Mouse (Mus musculus): ENCODE data around the gene Hoxd11. TPM values are rescaled to one million over a fixed set of nuclear protein-coding genes. Genes with fewer than 3 reads are reported as not detected.
A peak's percentile ranks its signal among the peaks of the same experiment; 100 is the strongest.

Hoxd11 gene
- not detected for total RNA-seq (2021)
- polyA plus RNA-seq (2012; rRNA removed) = not detected in 2 replicates
- long read RNA-seq = 0 reads

DNA sequence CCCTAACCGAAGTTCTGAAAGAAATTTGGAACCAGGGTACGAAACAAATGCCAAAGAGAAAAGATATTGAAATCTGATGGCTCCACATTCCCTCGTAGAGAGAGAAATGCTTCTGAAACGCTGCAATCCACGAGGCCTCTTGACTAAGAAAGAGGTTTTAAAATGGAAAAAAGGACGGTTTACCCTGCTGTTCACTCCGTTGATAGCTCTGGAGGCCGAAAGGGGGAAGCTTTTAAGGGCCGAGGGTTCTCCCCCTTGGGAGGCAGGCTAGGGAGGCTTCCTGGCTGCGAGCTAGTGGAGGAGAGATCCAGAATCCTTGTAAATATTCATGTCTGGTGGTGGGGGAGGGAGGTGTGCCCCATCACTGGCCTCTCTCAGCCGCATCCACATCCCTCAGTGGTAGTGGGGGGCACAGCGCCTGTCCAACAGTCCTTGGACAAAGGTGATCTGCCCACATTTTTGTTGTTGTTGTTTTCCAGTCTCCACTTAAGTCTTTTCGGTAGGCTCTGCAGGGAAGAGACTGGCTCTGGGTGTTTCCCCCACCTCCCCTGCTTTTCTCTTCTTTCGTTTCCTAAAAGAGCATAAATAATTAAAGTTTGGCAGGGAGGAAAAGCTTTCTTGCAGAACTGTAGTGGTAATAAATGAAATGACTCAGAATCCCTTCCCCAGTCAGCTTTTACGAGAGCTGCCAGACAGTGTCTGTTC, at the start of gene Hoxd11:
TSS of gene Hoxd11 (plus strand) at position 667 of the 705 bp plus-strand sequence.
- DNase-seq = no peak

DNA sequence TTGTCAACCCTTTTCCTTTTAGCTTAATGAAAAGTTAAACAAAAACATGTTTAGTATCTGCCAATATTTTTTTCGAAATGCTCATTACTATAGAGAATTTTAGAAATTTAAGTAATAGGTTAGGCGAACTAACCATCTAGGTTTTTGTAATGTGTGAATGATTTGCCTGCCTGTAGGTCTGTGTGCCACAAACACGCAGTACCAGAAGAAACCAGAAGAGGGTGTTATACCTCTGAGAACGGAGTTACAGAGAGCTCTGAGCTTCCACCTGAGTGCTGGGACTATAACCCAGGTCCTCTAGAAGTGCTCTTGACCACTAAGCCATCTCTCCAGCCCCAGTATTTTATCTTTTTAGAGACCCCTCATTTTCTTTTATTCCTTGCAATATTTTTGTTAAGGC, 43.9 kb upstream of the Hoxd11 start:
- DNase-seq = no peak

DNA sequence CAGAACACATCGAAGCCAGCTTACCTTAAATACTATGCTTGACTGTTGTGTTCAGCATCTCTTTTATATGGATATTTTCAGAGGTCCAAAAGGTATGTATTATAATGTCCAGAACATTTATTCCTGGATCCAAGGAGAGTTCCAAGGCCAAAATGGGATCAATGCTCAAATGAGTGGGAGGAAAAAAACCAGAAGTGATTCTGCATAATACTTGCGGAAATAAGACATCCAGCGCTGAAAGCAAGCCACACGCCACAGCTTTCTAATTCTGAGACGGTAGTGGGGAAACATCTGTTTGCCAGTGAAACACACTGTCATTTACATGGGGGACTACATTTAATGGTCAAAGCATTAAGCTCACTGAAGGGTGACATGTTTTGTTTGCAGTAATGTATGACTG, 36.9 kb upstream of the Hoxd11 start:
- no peak for DNase-seq

DNA sequence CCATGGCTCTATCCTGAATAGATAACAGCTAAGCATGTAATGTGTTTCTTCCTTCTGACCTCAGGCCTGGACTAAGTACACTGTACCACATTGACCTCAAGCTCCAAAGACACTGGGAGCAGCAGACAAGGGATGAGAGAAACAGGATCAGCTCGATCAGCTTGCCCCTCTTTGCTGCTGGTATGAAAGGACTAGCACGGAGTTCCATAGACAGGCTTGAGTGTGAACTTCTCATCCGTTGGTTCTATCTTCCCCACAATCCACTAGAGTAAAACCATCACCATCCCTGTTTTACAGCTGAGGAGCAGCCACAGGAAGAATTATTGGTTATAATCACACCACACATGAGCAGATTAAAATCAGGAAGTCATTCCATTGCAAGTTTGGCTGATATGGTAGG, 33.7 kb upstream of the Hoxd11 start:
- DNase-seq = no peak

DNA sequence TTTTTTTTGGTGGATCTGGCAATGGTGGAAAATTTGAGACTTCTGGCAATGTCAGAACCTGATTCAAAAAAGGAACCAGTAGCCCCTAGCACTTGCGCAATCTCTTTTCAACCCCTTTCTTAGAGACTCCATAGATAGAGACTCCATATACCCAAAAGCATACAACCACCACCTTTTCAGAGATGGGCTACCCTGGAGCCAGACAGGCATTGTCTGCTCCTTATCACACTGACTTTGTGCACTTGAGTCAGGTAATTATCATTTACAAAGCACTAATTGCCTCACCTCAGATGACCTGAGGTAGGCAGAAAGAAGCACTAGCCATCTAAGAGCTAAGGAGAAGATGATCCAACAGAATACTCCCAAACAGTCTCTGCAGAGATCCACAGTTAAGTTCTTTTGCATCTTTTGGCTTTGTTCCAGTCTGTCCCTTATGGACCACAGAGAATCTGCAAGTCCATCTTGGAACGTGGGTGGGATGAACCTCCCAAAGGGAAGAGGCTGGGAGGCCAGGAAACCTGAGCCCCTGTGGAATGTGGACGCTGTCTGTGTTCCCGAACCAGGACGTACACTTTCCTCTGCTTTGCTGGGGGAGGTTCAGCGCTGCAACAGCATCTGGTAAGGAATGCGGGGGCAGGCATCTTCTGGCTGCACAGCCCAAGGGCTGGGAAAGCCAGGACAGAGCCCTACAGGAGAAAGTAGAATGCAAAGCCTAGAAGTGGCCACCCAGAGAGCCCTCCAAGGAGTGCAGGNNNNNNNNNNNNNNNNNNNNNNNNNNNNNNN, 32.1 kb upstream of the Hoxd11 start:
- DNase-seq = no peak

DNA sequence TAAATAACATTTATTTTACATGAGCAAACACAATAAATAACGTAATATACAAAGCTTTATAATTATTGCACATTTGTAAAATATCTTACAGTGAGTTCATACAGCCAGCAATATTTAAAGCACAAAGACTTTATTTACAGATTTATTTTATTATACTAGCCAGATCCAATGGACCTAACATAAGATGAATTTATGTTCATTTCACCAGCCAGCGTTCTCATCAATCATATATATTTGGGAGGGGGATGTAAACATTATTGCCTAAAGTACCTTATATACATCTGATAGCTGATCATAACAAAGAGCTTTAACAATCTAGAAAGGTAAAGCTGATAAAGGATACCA, 26.4 kb upstream of the Hoxd11 start:
- DNase-seq = no peak

DNA sequence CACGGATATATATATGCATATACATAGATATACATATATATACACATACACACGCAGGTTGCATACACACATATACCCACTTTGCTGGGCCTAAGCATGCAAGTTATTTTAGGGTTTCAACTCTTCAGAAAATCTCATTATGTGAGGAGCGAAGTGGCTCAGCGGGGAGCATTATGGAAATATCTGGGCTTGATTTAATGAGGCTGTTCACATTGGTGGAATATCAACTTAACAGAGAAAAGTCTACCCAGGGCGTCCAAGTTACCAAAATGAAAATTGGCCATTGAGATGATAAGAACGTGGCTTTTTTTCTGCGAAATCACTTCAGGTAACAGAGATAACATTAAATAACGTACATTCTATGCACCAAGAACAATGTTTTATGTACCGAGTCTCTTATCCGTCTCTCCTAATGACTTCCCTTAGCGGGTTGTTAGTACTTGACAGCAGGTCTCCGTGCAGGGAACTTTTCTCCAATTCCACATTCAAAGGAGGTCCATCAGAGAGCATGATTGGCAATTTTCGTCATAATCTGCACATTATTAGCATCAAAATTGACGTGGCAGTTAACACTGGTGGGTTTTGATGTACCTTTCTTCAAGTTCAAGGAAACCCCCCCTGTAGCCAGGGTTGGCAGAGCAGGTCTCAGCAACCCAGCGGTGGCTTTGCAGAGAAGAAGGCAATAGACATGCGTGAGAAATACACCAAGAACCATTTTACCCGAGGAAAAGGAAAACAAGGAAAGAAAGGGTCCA, 25.4 kb upstream of the Hoxd11 start:
- DNase-seq = no peak

DNA sequence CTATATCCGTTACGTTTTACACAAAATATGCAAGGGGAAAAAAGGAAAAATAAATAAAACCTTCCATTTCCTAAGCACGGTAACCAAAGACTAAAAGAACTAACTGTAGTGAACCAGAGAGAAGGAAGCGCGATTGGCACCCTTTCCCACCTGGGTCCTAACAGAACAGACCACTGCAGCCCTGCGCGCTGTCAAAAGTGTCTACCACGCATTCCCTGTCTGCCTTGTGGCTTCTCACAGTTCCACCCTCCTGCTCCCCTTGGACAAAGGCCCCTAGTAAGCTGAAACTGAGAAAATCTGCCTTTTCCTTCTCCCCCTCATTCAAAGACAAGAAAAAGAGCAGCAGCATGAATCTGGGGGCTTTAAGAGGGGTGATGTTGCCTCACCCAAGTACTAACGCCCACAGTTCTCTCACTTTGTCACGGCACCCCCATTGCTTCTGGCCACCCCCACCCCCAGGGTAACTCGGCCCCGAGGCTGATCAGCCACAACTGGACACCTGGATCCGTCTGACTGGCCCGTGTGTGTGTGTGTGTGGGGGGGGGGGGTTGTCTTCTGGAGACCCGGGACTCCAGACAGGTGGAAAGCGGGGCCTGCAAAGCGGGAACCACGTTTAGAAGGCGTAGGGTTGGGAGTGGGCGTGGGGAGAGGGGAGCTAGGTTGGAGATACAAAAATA, 24.5 kb upstream of the Hoxd11 start:
- DNase-seq = no peak

DNA sequence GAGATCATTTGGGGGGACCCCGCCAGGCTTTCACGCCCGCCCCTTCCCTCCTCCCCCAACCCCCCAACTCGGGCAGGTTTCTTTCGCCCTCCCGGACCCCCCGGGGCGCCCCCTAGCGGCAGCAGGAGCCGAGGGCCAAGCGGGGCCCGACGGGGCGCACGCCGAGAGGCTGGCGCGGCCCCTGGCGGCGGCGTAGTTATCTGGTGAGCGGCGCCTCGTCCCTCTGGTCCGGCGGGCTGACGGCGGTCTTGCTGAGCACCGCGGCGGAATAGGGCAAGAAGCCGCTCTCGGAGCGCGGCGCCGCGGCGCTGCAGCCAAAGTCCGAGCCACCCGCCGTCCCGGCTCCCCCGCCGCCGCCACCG, 24.0 kb upstream of the Hoxd11 start:
- DNase-seq = no peak

DNA sequence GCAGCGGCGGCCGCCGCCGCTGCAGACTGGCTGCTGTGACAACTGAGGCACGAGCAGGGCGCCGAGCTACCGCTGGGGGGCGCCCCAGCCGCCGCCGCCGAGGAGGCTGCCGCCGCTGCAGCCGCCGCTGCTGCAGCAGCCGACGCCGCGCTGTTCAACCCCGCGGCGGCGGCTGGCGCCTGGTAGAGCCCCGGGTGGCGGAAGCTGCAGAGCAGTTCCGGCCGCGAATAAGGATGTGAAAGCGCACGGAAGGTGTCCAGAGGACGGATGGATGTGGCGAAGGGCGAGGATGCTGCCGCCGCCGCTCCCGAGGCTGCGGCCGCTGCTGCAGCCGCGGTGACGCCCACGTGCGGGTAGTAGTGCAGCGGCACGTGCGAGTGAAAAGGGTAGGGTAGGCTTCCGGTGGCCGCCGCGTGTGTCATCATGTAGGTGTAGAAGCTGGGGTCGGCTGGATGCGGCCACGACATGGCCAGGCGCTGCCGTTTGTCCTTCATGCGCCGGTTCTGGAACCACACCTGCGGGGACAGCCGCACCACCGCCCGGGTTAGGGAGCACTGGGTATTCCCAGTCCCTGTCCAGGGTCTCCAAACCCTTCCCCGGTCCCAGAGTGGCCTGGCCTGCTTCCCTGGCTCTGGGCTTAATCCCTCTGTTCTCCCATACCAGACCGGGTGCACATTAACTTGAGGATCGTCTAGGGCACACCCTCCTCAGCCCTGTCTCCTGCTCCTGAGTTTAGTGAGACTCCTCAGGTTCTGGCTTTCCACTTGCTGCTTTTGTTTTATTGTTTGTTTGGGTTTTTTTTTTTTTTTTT, 23.3 kb upstream of the Hoxd11 start:
- DNase-seq = no peak

DNA sequence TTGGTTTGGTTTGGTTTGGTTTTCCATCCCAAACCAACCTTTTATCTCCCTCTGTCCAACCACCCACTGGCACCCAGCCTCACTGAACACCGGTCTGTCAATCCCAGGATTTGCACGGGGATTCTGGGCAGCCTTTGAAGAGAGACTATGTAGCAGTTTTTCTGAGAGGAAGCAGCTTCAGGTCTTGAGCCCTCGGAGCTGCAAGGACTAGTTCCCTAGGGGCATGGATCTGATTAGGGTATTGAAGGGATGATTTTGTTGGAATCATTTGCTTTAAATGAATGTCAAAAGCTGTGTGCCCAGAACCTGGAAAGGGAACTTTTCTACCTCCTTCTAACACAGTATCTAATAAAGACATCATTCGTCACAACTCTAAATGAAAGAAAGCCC, 22.7 kb upstream of the Hoxd11 start:
- no peak for DNase-seq

DNA sequence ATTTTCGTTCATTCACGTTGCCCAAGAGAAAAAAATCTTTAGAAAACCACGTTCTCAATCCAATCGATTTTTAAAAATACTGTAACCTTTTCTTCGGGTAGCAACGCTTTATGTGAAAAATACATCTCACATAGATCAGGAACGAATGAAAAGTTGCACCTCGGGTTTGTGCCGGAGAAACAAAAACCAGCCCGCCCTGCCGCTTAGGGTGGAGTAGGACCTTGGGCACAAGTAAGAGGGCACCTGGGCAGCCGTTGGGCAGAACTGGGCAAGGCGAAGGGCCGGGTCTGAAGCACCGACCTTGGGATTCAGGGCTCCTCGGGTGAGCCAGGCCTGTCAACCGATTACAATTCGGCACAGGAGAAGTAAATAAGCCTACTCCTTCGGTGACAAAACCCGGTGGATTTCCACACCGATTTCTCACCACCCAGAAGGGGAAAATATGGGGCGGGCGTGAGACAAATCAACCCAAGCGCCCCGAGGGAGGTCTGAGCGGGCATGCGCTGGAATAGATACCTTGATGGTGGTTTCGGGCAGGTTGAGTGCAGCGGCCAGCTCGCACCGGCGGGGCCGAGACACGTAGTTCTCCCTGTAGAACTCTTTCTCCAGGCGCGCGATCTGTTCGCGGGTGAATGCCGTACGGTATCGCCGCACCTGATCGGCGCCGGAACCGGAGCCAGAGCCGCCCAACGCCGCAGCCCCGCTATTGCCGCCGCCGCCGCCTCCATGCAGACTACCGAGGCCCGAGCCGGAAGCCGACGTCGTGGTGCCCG, 21.9 kb upstream of the Hoxd11 start:
- DNase-seq = no peak

DNA sequence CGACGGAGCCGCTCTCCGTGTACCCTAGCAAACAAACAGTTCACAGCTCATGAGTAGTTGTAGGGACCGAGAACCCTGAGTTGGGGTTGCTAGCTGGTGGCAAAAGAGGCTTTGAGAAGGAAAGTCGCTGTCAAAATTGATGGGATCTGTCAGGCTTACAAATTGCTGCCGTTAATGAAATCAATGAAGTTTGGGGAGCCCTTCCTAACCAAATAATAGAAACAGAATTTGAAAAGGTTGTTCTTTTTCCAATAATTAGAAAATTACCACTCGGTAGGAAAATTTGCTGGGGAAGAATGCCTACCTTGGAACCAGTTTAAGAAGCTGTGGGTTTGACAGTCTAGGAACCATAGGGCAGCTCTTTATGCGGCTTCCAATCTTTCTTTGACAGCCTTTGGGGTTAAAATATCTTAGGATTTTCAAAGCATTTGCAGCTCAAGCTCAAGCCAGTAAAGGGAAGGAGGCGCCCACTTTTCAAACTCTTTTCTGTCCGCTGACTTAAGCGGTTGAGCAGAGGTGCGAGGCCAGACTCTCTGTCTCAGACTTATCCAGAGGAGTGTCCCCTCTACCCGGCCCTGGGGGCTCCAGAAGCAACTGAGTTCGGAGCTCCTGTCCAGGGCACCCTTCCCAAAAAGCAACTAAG, 21.2 kb upstream of the Hoxd11 start:
- no peak for DNase-seq

DNA sequence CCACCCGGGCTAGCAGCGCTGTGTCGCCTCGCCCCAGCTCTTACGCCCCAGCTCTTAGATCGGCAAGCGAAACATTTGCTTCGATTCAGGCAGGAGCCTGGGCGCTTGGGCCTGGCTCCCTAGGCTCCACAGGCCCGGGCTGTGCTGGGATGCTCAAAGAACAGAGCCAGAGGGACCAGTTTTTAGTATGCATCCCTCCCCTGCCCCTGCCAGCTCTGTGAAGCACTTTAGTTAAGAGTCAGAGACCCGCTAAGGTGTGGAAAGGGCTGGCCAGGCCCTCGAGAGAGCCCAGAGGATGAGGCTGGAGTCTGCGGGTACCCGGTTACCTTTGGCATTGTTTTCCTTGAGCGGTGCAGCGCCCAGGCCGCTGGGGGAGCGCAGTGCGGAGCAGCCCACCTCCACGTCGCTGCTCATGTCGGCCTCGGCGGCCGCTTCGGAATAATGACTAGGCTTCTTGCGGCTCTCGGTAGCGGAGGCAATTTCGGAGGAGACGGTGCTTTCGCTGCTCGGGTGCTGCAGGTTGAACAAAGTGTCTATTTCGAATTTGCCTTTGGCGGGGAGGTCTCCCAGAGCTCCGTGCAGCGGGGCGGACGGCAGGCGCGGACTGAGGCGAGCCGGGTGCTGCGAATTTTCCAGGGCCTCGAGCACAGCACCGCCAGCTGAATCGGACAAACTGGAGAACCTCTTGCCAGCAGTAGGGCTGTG, 20.5 kb upstream of the Hoxd11 start:
- no peak for DNase-seq

DNA sequence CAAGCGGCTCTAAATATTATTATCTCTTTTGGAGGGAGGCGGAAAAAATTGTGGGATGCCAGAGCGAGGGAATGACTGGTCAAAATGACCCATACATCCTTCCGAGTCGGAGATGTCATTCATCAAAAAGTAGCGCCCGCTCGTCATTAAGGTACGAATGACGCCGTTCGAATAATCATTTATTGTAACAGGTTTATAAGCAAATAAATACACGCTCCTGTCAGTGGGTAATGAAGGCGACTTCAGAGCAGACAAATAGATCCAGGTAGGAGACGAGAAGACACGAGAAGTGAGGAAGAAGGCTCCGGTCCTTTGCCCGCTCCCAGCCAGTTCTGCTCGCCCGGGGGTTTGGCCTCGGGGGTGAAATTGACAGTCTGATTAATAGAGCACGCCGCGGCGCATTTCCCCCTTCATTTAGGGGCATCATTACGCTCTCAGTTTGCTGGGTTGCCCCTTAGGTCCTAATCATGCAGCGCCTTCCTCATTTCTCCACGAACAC, 19.8 kb upstream of the Hoxd11 start, which contains the start of gene Evx2:
TSS of gene Evx2 (minus strand) at position 51 of the 499 bp plus-strand sequence.
- DNase-seq = no peak

DNA sequence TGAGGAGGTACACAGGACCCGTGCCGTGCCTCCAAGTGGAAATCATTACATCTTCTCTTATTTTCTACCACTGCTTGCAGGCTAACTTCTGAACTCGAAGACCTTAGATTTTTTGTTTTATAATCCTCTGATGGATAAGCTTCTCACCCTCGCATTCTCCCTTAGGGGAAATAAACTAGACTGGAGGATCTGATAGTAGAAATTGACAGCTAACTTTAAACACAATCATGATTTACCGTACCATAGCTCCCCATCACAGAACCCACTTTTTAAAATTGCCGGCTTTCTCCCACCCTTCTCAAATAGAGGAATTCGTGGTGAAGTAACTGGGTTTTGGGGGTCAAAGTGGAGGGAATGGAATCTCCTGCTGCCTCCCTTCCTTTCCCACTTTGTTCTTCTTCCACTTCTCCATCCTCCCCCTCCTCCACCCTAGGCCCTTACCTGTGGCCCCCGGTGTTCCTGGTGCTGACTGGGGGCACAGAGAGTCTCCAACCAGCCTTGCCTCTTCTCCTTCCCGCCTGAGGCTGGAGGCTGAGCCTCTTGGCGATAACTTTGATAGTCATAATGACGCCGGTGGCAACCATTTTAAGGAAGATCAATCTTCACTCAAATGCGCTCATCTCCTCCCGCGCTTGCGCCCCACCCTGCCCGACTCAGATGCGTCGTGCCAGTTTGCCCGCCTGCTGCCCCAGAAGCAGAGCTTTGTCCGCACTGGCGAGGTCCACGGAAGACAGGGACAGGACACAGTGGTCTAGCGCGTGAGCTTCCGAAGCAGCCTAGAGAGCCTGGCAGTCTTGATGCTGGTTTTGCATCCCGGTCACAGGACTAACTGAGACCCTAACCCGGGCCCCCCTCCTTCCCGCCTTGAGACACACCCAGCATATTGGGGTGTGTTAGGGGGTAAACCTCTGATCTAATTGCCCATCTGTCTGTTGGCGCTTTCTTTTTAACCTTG, 18.7 kb upstream of the Hoxd11 start:
- DNase-seq = no peak

DNA sequence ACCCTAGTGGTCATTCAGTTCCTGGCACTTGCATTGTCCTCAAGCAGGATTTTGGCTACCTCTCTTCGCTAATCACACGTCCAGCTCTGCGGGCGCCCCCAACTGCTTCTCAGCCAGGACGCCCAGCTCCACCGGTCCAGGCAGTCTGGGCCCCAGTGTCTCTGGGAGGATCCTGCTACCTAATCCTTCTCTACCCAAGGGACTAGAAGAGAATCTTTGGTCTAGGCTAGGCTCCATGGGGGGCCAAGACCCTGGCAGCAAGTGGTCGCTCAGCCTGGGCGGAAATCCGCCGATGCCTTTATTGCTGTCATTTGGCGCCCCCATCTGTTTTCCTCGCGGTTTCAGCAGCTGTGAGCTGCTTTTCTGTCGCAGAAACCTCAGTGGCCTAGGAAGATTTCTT, 17.7 kb upstream of the Hoxd11 start:
- DNase-seq = no peak

DNA sequence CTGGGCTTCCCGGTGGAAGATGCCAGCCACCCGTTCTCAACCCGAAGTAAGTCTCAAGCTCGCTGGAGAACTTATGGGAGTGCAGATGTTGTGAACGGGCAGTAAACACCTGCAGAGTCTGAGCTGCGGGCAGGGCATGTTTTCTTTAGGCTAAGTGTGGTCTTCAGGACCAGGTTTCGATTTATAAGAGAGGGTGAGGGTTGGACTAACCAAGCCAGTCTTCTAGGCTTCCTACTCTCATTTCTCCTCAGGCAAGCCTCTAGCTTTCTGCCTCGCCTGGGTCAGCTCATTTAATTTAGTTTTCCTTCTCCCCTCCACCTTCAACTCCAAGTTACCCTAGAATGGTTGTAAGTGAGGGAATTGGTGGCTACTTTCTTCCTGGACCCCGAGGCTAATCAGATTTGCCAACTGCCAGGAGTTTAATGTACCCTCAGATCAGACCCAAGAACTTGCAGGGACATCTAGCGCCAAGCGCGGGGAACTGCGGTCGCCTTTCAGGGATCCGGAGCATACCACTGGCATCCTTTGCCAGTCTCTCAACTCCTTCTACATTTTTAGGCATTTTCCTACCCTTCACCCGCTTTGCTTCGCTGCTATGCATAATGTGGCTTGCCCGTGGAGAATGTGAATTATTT, 15.9 kb upstream of the Hoxd11 start:
- DNase-seq = peak; percentile 42

All from adrenal gland, adult 2 months (tissue).